Mouse (Mus musculus): ENCODE measurements at regions not wholly inside any gene's neighbourhood (a gene's known extent, or its start where the extent isn't known, plus 50 kb on each side); places are given as distances from the start of the nearest gene placed in this dataset.

- Histone ChIP-seq H3K4me2 (ENCODE audit: low read depth) (no peak overlapping the region), H3K4me3 (ENCODE audit: low read depth, low read length) (no peak overlapping the region), H3K9ac (no peak overlapping the region), H3K36me3 (ENCODE audit: insufficient read depth) (no peaks in the 10 kb centered on the region), H3K27ac (ENCODE audit: low read depth, low read length) (no peak overlapping the region), H3K4me1 (ENCODE audit: insufficient read depth) (no peaks in the 10 kb centered on the region), H3K9me3 (ENCODE audit: low read length) (no peaks in the 10 kb centered on the region), H3K27me3 (ENCODE audit: insufficient read depth, low read length) (no peaks in the 10 kb centered on the region)
- 88% methylated on average over 5 of the region's 5 CpGs for WGBS
- DNase-seq, result no peak
- no peak for TF ChIP-seq CTCF (IDR thresholded peaks at IDR 0.05; ENCODE audit: low read depth)
- no peak for ATAC-seq
Measured at GRCm38 (mm10) chr4:89008561-89008960, 128.4 kb upstream of the Mtap start.

DNA sequence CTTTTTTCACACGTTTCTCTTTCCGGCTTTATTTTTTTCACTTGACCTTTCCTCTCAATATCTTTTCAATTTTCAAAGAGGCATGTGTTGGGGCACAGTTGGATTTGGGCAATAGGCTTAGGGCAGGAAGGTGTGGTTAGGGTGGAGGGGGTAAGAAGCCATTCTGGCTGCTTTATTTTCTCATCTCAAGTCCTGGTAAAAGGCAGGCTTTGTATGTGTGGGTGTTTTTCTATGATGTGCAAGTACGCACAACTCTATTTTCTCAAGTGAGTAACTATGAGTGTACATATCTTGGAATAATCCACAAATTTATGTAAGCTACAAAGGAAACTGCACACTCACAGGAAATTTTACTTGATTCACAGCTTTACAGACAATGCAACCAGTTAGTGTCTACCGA is 121.5 kb upstream of the Ifne start:
- no peak overlapping the region for H3K4me2 ChIP-seq (ENCODE audit: low read depth)
- H3K9me3 ChIP-seq (ENCODE audit: low read length), result no peaks in the 10 kb centered on the region
- no peak overlapping the region for H3K27ac ChIP-seq (ENCODE audit: low read depth, low read length)
- ATAC-seq, result no peak
- H3K36me3 ChIP-seq (ENCODE audit: insufficient read depth), result no peaks in the 10 kb centered on the region
- no peak for TF ChIP-seq CTCF (IDR thresholded peaks at IDR 0.05; ENCODE audit: low read depth)
- no peaks in the 10 kb centered on the region for H3K27me3 ChIP-seq (ENCODE audit: insufficient read depth, low read length)
- no peak overlapping the region for H3K4me3 ChIP-seq (ENCODE audit: low read depth, low read length)
- 87% methylated on average over 4 of the region's 4 CpGs for WGBS
- no peak for DNase-seq
- no peak overlapping the region for H3K9ac ChIP-seq
- no peaks in the 10 kb centered on the region for H3K4me1 ChIP-seq (ENCODE audit: insufficient read depth)

DNA sequence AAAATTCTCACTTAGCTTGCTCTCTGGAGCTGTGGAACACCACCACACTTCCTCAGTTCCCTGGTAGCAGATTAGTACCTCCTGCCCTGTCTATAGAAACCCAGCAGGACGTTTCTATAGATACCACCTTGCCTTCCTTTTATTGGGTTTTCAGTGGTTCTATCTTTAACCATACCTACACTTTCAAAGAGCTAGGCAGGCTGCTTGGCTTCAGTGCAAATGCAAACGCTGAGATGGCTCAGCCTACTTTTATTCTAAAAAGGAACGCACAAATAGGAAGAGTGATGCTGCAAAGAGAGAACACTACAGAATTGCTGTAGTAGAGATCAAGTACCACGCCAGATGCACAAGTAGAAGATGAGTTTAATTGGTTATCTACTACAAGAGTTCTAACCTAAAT is 120.9 kb upstream of the Ifne start:
- TF ChIP-seq CTCF (IDR thresholded peaks at IDR 0.05; ENCODE audit: low read depth), result no peak
- no peaks in the 10 kb centered on the region for H3K9me3 ChIP-seq (ENCODE audit: low read length)
- 67% methylated on average over 4 of the region's 4 CpGs for WGBS
- no peaks in the 10 kb centered on the region for H3K4me1 ChIP-seq (ENCODE audit: insufficient read depth)
- H3K4me2 ChIP-seq (ENCODE audit: low read depth), result no peak overlapping the region
- H3K9ac ChIP-seq, result no peak overlapping the region
- no peak for ATAC-seq
- H3K36me3 ChIP-seq (ENCODE audit: insufficient read depth), result no peaks in the 10 kb centered on the region
- no peak overlapping the region for H3K27ac ChIP-seq (ENCODE audit: low read depth, low read length)
- DNase-seq, result no peak
- no peak overlapping the region for H3K4me3 ChIP-seq (ENCODE audit: low read depth, low read length)
- H3K27me3 ChIP-seq (ENCODE audit: insufficient read depth, low read length), result no peaks in the 10 kb centered on the region

DNA sequence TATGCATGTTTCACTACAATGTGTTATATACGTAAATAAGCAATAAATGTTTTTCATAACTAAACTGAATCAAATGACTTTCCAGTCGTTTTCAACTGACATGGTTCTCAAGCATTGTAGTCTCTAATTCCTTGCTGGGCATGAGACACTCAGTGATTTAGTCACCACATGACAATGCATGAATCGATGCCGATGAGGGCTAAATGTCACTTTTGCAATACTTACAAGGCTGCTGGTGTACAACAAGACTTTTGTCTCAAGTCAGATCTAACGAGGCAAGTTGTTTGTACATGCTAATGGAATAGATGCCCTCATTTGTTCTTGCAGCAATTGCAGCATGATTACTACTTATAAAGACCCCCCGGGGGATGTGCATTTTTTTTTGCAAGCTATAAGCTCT is 120.2 kb upstream of the Ifne start:
- no peak overlapping the region for H3K4me3 ChIP-seq (ENCODE audit: low read depth, low read length)
- H3K27me3 ChIP-seq (ENCODE audit: insufficient read depth, low read length), result no peaks in the 10 kb centered on the region
- no peak overlapping the region for H3K27ac ChIP-seq (ENCODE audit: low read depth, low read length)
- H3K36me3 ChIP-seq (ENCODE audit: insufficient read depth), result no peaks in the 10 kb centered on the region
- ATAC-seq, result no peak
- WGBS, result 56% methylated on average over 6 of the region's 6 CpGs
- TF ChIP-seq CTCF (IDR thresholded peaks at IDR 0.05; ENCODE audit: low read depth), result no peak
- no peak overlapping the region for H3K4me2 ChIP-seq (ENCODE audit: low read depth)
- no peak for DNase-seq
- H3K9me3 ChIP-seq (ENCODE audit: low read length), result no peaks in the 10 kb centered on the region
- H3K9ac ChIP-seq, result no peak overlapping the region
- no peaks in the 10 kb centered on the region for H3K4me1 ChIP-seq (ENCODE audit: insufficient read depth)

DNA sequence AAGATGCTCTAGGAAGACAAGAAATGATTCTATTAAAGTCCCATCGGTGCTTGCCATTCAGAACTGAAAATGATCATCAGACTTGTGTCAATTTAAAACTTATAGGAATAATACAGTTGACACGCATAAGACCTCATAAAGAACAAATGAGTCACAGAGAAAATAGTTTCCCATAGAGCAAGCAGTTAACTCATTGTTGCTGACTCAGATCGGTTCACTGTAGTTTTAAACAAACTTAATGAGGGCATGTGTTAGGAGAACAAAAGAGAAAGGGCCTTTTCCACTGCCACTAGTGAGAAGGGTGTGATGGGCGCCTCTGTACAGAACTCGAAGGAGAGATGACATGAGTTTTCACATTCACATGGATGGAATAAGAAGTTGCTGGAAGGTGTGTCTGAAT is 118.3 kb upstream of the Ifne start:
- no peaks in the 10 kb centered on the region for H3K27me3 ChIP-seq (ENCODE audit: insufficient read depth, low read length)
- H3K9ac ChIP-seq, result no peak overlapping the region
- no peak overlapping the region for H3K4me2 ChIP-seq (ENCODE audit: low read depth)
- 56% methylated on average over 5 of the region's 5 CpGs for WGBS
- no peak for TF ChIP-seq CTCF (IDR thresholded peaks at IDR 0.05; ENCODE audit: low read depth)
- no peak overlapping the region for H3K4me3 ChIP-seq (ENCODE audit: low read depth, low read length)
- H3K27ac ChIP-seq (ENCODE audit: low read depth, low read length), result no peak overlapping the region
- no peaks in the 10 kb centered on the region for H3K9me3 ChIP-seq (ENCODE audit: low read length)
- DNase-seq, result no peak
- no peaks in the 10 kb centered on the region for H3K4me1 ChIP-seq (ENCODE audit: insufficient read depth)
- ATAC-seq, result no peak
- no peaks in the 10 kb centered on the region for H3K36me3 ChIP-seq (ENCODE audit: insufficient read depth)

DNA sequence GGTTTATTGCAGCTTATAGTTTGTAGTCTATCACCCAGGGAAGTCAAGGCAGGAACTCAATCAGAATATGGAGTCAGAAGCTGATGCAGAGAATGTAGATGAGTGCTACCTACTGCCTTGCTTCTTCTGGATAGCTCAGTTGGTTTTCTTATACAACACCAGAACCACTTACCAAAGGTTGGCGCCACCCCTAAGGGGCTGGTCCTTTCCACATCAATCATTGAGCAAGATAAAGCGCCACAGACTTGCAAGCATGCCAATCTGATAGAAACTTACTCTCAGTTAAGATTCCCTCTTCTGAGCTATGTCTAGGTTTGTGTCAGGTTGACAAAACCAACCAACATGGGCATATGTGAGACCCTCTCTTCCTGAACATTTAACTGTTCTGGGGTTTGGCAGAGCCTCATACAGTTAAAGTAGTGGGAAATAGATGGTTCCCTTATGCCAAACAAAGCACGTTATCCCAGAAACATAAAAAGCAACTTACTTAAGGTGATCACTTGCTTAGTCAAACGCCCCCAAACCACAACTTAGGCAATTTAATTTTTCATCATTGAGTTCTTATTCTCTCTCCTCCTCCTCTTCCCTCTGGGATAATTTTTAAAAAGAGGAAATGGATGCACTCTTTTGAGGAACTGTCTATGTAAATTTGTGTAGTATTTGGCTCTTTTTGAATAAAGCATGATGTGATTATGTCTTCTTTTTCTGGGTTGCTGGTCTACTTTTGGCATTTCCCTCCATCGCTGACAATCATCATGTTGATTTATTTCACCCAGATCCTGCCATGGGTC is 115.3 kb upstream of the Ifne start:
- H3K4me1 ChIP-seq (ENCODE audit: insufficient read depth), result no peaks in the 10 kb centered on the region
- no peak for DNase-seq
- no peak overlapping the region for H3K4me2 ChIP-seq (ENCODE audit: low read depth)
- no peak for TF ChIP-seq CTCF (IDR thresholded peaks at IDR 0.05; ENCODE audit: low read depth)
- no peaks in the 10 kb centered on the region for H3K36me3 ChIP-seq (ENCODE audit: insufficient read depth)
- H3K9me3 ChIP-seq (ENCODE audit: low read length), result no peaks in the 10 kb centered on the region
- no peak overlapping the region for H3K9ac ChIP-seq
- WGBS, result 82% methylated on average over 5 of the region's 5 CpGs
- H3K4me3 ChIP-seq (ENCODE audit: low read depth, low read length), result no peak overlapping the region
- no peak overlapping the region for H3K27ac ChIP-seq (ENCODE audit: low read depth, low read length)
- ATAC-seq, result no peak
- H3K27me3 ChIP-seq (ENCODE audit: insufficient read depth, low read length), result no peaks in the 10 kb centered on the region

DNA sequence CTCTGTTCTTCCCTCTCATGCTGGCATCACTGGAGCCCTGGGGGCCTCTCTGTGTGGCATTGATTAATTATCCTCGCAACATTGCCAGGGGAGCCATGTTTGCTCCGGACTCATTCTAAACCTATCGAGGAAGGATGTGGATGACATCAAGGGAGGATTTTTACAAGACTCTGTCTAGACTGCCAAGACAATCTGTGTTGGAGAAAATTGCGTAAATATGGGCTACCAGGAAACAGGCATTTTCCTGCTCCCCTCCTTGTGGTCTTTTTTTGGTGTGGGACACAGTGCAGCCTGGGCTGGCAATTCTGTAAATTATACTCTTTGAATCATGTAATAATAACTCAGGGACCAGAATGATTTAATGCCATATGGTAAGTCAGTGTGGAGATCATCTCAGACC is 114.5 kb upstream of the Ifne start:
- Histone ChIP-seq H3K4me2 (ENCODE audit: low read depth) (no peak overlapping the region), H3K9me3 (ENCODE audit: low read length) (no peaks in the 10 kb centered on the region), H3K4me1 (ENCODE audit: insufficient read depth) (no peaks in the 10 kb centered on the region), H3K36me3 (ENCODE audit: insufficient read depth) (no peaks in the 10 kb centered on the region), H3K27ac (ENCODE audit: low read depth, low read length) (no peak overlapping the region), H3K9ac (no peak overlapping the region), H3K4me3 (ENCODE audit: low read depth, low read length) (no peak overlapping the region), H3K27me3 (ENCODE audit: insufficient read depth, low read length) (no peaks in the 10 kb centered on the region)
- 76% methylated on average over 4 of the region's 4 CpGs for WGBS
- ATAC-seq (no peak), DNase-seq (no peak)
- no peak for TF ChIP-seq CTCF (IDR thresholded peaks at IDR 0.05; ENCODE audit: low read depth)

All from forebrain, postnatal 0 days (tissue).